Mouse (Mus musculus) stomach, postnatal 0 days (tissue): ENCODE data around the gene Sco2.

ENCODE experiments used
- CTCF ChIP-seq: IDR thresholded peaks from 2 replicates; pipeline ENCODE4 v1.5.1; 2016; ENCODE audit warnings: antibody characterized with exemption, low read depth, mild to moderate bottlenecking, moderate library complexity
- EP300 ChIP-seq: optimal IDR thresholded peaks from 2 replicates; pipeline ENCODE3; 2016; ENCODE audit warnings: antibody characterized with exemption

GRCm38 (mm10) chr15:89374801-89375534, 1.3 kb upstream of the Sco2 start:
- no peak for TF ChIP-seq CTCF
- TF ChIP-seq EP300 = no peak
